Mouse (Mus musculus): Measurements from ENCODE around the gene Bysl.
"Not testable (repeated sequence)": the region's sequence is repeated elsewhere in the genome, so short reads cannot be mapped to it uniquely, and the experiment has no call there.

Bysl gene

GRCm38 (mm10) chr17:47618556-47619311, 7.4 kb upstream of the Bysl start:
- no peak for DNase-seq

- DNase-seq = no peak
These were observed 6.5 kb upstream of the Bysl start for GRCm38 (mm10) chr17:47617605-47618307.

GRCm38 (mm10) chr17:47616652-47617051, 5.4 kb upstream of the Bysl start:
- DNase-seq = no peak

- no peak for DNase-seq
These were observed 4.8 kb upstream of the Bysl start for GRCm38 (mm10) chr17:47616119-47616518.

- DNase-seq = peak; percentile 63
These were observed 2.7 kb upstream of the Bysl start for GRCm38 (mm10) chr17:47614018-47614417.

GRCm38 (mm10) chr17:47611661-47611982, 330 bp upstream of the Bysl start:
- DNase-seq = no peak

- DNase-seq = no peak
These were observed 2.1 kb downstream of the Bysl start for GRCm38 (mm10) chr17:47609182-47609581.

GRCm38 (mm10) chr17:47606220-47606619, 5.1 kb downstream of the Bysl start:
- DNase-seq = peak; percentile 69

GRCm38 (mm10) chr17:47602289-47602688, 9.0 kb downstream of the Bysl start:
- DNase-seq = no peak

- DNase-seq = peak; percentile 25
These were observed 9.9 kb downstream of the Bysl start for GRCm38 (mm10) chr17:47601389-47601755.

- DNase-seq = peak; percentile 60
These were observed 10.5 kb downstream of the Bysl start for GRCm38 (mm10) chr17:47600601-47601388.

- peak; percentile 66 for DNase-seq
These were observed 11.6 kb downstream of the Bysl start for GRCm38 (mm10) chr17:47599511-47600297.

- not testable (repeated sequence) for DNase-seq
These were observed 12.6 kb downstream of the Bysl start for GRCm38 (mm10) chr17:47598580-47599304.

- DNase-seq = peak; percentile 69
These were observed 13.3 kb downstream of the Bysl start for GRCm38 (mm10) chr17:47597838-47598579.

GRCm38 (mm10) chr17:47597261-47597660, 14.0 kb downstream of the Bysl start:
- peak; percentile 35 for DNase-seq

- no peak for DNase-seq
These were observed 14.5 kb downstream of the Bysl start for GRCm38 (mm10) chr17:47596839-47597164.

- DNase-seq = peak; percentile 44
These were observed 15.0 kb downstream of the Bysl start for GRCm38 (mm10) chr17:47596162-47596838.

GRCm38 (mm10) chr17:47595248-47596161, 15.8 kb downstream of the Bysl start:
- peak; percentile 77 for DNase-seq

- no peak for DNase-seq
These were observed 16.4 kb downstream of the Bysl start for GRCm38 (mm10) chr17:47594969-47595247.

Measured in thymus, postnatal 25 days (tissue).